Mouse (Mus musculus) forebrain, embryonic 13.5 days (tissue): ENCODE data around the gene Vcl. TPM values are rescaled to one million over a fixed set of nuclear protein-coding genes. Genes with fewer than 3 reads are reported as not detected.

Source experiments
- ATAC-seq: fragments of 200-750 bp; cut with Nextera tagmentation; 2 replicates; pipeline ENCODE4 v1.8.0; 2017
- H3K27ac ChIP-seq: fragments of 300-500 bp; sonication (generic); 2 replicates; pipeline ENCODE4 v1.5.1; 2015; ENCODE audit warnings: inconsistent platforms, mild to moderate bottlenecking, moderate library complexity
- H3K27me3 ChIP-seq: fragments of 300-500 bp; sonication (generic); 2 replicates; pipeline ENCODE4 v1.6.1; 2015; ENCODE audit warnings: mild to moderate bottlenecking, inconsistent platforms
- H3K36me3 ChIP-seq: fragments of 300-500 bp; sonication (generic); 2 replicates; pipeline ENCODE4 v1.6.1; 2015; ENCODE audit warnings: mild to moderate bottlenecking, inconsistent platforms; ENCODE audit not compliant: poor library complexity, severe bottlenecking
- H3K4me1 ChIP-seq: fragments of 300-500 bp; sonication (generic); 2 replicates; pipeline ENCODE4 v1.6.1; 2015; ENCODE audit warnings: inconsistent platforms
- H3K4me2 ChIP-seq: fragments of 300-500 bp; sonication (generic); 2 replicates; pipeline ENCODE4 v1.6.1; 2015; ENCODE audit warnings: inconsistent platforms, mild to moderate bottlenecking, moderate library complexity
- H3K4me3 ChIP-seq: fragments of 300-500 bp; sonication (generic); 2 replicates; pipeline ENCODE4 v1.5.1; 2015; ENCODE audit warnings: mild to moderate bottlenecking, inconsistent platforms
- H3K9ac ChIP-seq: fragments of 300-500 bp; sonication (generic); 2 replicates; pipeline ENCODE4 v1.6.1; 2015; ENCODE audit warnings: mild to moderate bottlenecking, inconsistent platforms
- H3K9me3 ChIP-seq: fragments of 300-500 bp; sonication (generic); replicated peaks from 2 replicates; pipeline ENCODE4 v1.6.1; 2016; ENCODE audit warnings: inconsistent platforms
- WGBS: fragments of 180-500 bp; shearing (Covaris S2); methylation state at CpG from one replicate; pipeline ENCODE4 v1.1.7; 2015; 5-methylcytosine and 5-hydroxymethylcytosine counted together
- polyA plus RNA-seq: library from polyadenylated mRNA; unstranded; fragments of >200 nt; fragmentation: Nextera tagmentation; extraction: Ambion mirVana; gene quantifications from 2 replicates; pipeline ENCODE4 v1.2.1, GENCODE M21; 2015

Gene Vcl
- polyA plus RNA-seq, 1 experiment from 2014 or later: 8.9 TPM

GRCm38 (mm10) chr14:21052781-21053130 is 123.6 kb downstream of the Vcl start:
- H3K27me3 ChIP-seq: no peaks in the 10 kb centered on the region
- H3K4me3 ChIP-seq: peak overlapping the region; percentile 87
- under 1% methylated on average over 25 of the region's 25 CpGs for WGBS
- peak overlapping the region; percentile 83 for H3K9ac ChIP-seq
- no peaks in the 10 kb centered on the region for H3K9me3 ChIP-seq
- H3K36me3 ChIP-seq: no peaks in the 10 kb centered on the region
- peak overlapping the region; percentile 80 for H3K4me2 ChIP-seq
- H3K27ac ChIP-seq: peak overlapping the region; percentile 81
- H3K4me1 ChIP-seq: peaks cover 15% of the 10 kb centered on the region
- ATAC-seq: peak; percentile 75

GRCm38 (mm10) chr14:21053151-21053550 is 124.0 kb downstream of the Vcl start:
- peak overlapping the region; percentile 80 for H3K4me2 ChIP-seq
- peaks cover 15% of the 10 kb centered on the region for H3K4me1 ChIP-seq
- H3K9me3 ChIP-seq: no peaks in the 10 kb centered on the region
- no peak overlapping the region for H3K27ac ChIP-seq
- no peaks in the 10 kb centered on the region for H3K36me3 ChIP-seq
- no peak for ATAC-seq
- H3K27me3 ChIP-seq: no peaks in the 10 kb centered on the region
- peak overlapping the region; percentile 83 for H3K9ac ChIP-seq
- peak overlapping the region; percentile 87 for H3K4me3 ChIP-seq
- WGBS: 10% methylated on average over 8 of the region's 8 CpGs

- no peak for ATAC-seq
- Histone ChIP-seq H3K9ac (no peak overlapping the region), H3K27me3 (no peaks in the 10 kb centered on the region), H3K27ac (no peak overlapping the region), H3K4me2 (peak overlapping the region; percentile 80), H3K9me3 (no peaks in the 10 kb centered on the region), H3K36me3 (no peaks in the 10 kb centered on the region), H3K4me1 (peaks cover 15% of the 10 kb centered on the region), H3K4me3 (peak overlapping the region; percentile 87; the same call in 1 of the 2 replicates)
- 46% methylated on average over 7 of the region's 7 CpGs for WGBS
Measured at GRCm38 (mm10) chr14:21053586-21053985, 124.4 kb downstream of the Vcl start.

- Histone ChIP-seq H3K9me3 (no peaks in the 10 kb centered on the region), H3K36me3 (no peaks in the 10 kb centered on the region), H3K4me1 (no peaks in the 10 kb centered on the region), H3K27ac (no peak overlapping the region), H3K4me2 (no peak overlapping the region), H3K9ac (no peak overlapping the region), H3K27me3 (no peaks in the 10 kb centered on the region), H3K4me3 (no peak overlapping the region)
- 93% methylated on average over 2 of the region's 2 CpGs for WGBS
- no peak for ATAC-seq
Measured at GRCm38 (mm10) chr14:21058972-21059371, 129.8 kb downstream of the Vcl start.

GRCm38 (mm10) chr14:21062766-21063513 is 133.7 kb downstream of the Vcl start:
- Histone ChIP-seq H3K27me3 (no peaks in the 10 kb centered on the region), H3K4me3 (no peak overlapping the region), H3K27ac (no peak overlapping the region), H3K9ac (no peak overlapping the region), H3K36me3 (no peaks in the 10 kb centered on the region), H3K4me2 (no peak overlapping the region), H3K4me1 (no peaks in the 10 kb centered on the region), H3K9me3 (no peaks in the 10 kb centered on the region)
- WGBS: 61% methylated on average over 5 of the region's 5 CpGs
- no peak for ATAC-seq

- no peaks in the 10 kb centered on the region for H3K4me1 ChIP-seq
- no peak for ATAC-seq
- no peak overlapping the region for H3K4me2 ChIP-seq
- no peaks in the 10 kb centered on the region for H3K36me3 ChIP-seq
- H3K27me3 ChIP-seq: no peaks in the 10 kb centered on the region
- H3K4me3 ChIP-seq: no peak overlapping the region
- no peak overlapping the region for H3K9ac ChIP-seq
- WGBS: 44% methylated on average over 1 of the region's 1 CpGs
- H3K27ac ChIP-seq: no peak overlapping the region
- H3K9me3 ChIP-seq: no peaks in the 10 kb centered on the region
Measured at GRCm38 (mm10) chr14:21064321-21064720, 135.1 kb downstream of the Vcl start.

- Histone ChIP-seq H3K4me3 (no peak overlapping the region), H3K27me3 (no peaks in the 10 kb centered on the region), H3K4me2 (no peak overlapping the region), H3K27ac (no peak overlapping the region), H3K36me3 (no peaks in the 10 kb centered on the region), H3K9me3 (no peaks in the 10 kb centered on the region), H3K4me1 (no peaks in the 10 kb centered on the region), H3K9ac (no peak overlapping the region)
- ATAC-seq: no peak
- 81% methylated on average over 8 of the region's 8 CpGs for WGBS
Measured at GRCm38 (mm10) chr14:21065490-21066162, 136.4 kb downstream of the Vcl start.

- H3K9ac ChIP-seq: no peak overlapping the region
- no peaks in the 10 kb centered on the region for H3K9me3 ChIP-seq
- no peaks in the 10 kb centered on the region for H3K36me3 ChIP-seq
- 87% methylated on average over 5 of the region's 5 CpGs for WGBS
- no peak overlapping the region for H3K4me2 ChIP-seq
- ATAC-seq: no peak
- H3K4me3 ChIP-seq: no peak overlapping the region
- no peaks in the 10 kb centered on the region for H3K27me3 ChIP-seq
- no peak overlapping the region for H3K27ac ChIP-seq
- H3K4me1 ChIP-seq: no peaks in the 10 kb centered on the region
Measured at GRCm38 (mm10) chr14:21069594-21069993, 140.4 kb downstream of the Vcl start.

- H3K9ac ChIP-seq: no peak overlapping the region
- no peaks in the 10 kb centered on the region for H3K36me3 ChIP-seq
- H3K4me3 ChIP-seq: no peak overlapping the region
- H3K9me3 ChIP-seq: no peaks in the 10 kb centered on the region
- H3K27me3 ChIP-seq: no peaks in the 10 kb centered on the region
- 71% methylated on average over 3 of the region's 3 CpGs for WGBS
- ATAC-seq: no peak
- H3K4me1 ChIP-seq: peaks cover 7% of the 10 kb centered on the region
- no peak overlapping the region for H3K4me2 ChIP-seq
- no peak overlapping the region for H3K27ac ChIP-seq
Measured at GRCm38 (mm10) chr14:21073981-21074380, 144.8 kb downstream of the Vcl start.

- no peak overlapping the region for H3K4me3 ChIP-seq
- peaks cover 7% of the 10 kb centered on the region for H3K4me1 ChIP-seq
- no peaks in the 10 kb centered on the region for H3K27me3 ChIP-seq
- H3K9ac ChIP-seq: no peak overlapping the region
- H3K27ac ChIP-seq: no peak overlapping the region
- H3K4me2 ChIP-seq: peak overlapping the region; percentile 88; the same call in 1 of the 2 replicates
- no peaks in the 10 kb centered on the region for H3K9me3 ChIP-seq
- ATAC-seq: no peak
- 72% methylated on average over 11 of the region's 11 CpGs for WGBS
- H3K36me3 ChIP-seq: no peaks in the 10 kb centered on the region
Measured at GRCm38 (mm10) chr14:21074398-21075320, 145.5 kb downstream of the Vcl start.

- peak overlapping the region; percentile 81 for H3K9ac ChIP-seq
- H3K4me1 ChIP-seq: peaks cover 7% of the 10 kb centered on the region
- H3K4me2 ChIP-seq: peak overlapping the region; percentile 88
- H3K36me3 ChIP-seq: no peaks in the 10 kb centered on the region
- H3K4me3 ChIP-seq: peak overlapping the region; percentile 66
- no peaks in the 10 kb centered on the region for H3K27me3 ChIP-seq
- ATAC-seq: peak; percentile 99
- under 1% methylated on average over 52 of the region's 59 CpGs for WGBS
- H3K9me3 ChIP-seq: no peaks in the 10 kb centered on the region
- H3K27ac ChIP-seq: peak overlapping the region; percentile 31
Measured at GRCm38 (mm10) chr14:21075751-21076500, 146.7 kb downstream of the Vcl start.
